Mouse (Mus musculus): ENCODE measurements around the gene Aqp7.

GRCm38 (mm10) chr4:41040983-41041382, 7.0 kb downstream of the Aqp7 start:
- TF ChIP-seq CTCF (IDR thresholded peaks at IDR 0.05; ENCODE audit: control insufficient read depth, insufficient read depth, low read length) = no peak
- TF ChIP-seq POLR2A (IDR thresholded peaks at IDR 0.05; ENCODE audit: borderline replicate concordance, control insufficient read depth, low read depth, low read length) = no peak

Data from bone marrow, adult 2 months (tissue).